Mouse (Mus musculus) spleen, adult 2 months (tissue): Measurements from ENCODE around the gene Hprt.

ENCODE experiments used
- CTCF ChIP-seq: fragments of 200-500 bp; IDR thresholded peaks from 2 replicates; pipeline ENCODE4 v1.5.1; 2011; ENCODE audit warnings: mild to moderate bottlenecking, inconsistent platforms; ENCODE audit not compliant: insufficient read depth, insufficient read length, insufficient replicate concordance; ENCODE audit errors: extremely low read depth
- POLR2A ChIP-seq: fragments of 200-500 bp; IDR thresholded peaks from 2 replicates; pipeline ENCODE4 v1.6.1; 2011; ENCODE audit warnings: low read depth, low read length, inconsistent platforms

DNA sequence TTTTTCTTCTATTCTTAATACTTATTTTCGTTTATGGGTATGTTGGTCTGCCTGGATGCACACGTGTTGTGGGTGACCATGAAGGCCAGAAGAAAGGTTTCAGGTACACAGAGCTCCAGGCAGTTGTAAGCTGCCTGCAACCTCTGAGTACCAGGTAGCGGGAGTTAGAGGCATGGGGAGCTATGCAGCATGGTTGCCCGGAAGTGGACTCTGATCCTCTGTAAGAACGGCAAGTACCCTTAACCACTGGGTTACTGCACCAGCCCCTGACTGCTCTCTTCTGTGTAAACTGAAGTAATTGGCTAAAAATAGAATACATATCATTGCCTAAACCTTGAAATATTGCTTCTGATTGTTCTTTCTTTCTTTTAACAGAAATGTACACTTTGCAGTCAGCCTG, 42.4 kb upstream of the Hprt start:
- TF ChIP-seq CTCF: no peak
- no peak for TF ChIP-seq POLR2A
